Mouse (Mus musculus) intestine, embryonic 16.5 days (tissue): ENCODE data around the gene Ccl28. TPM values are rescaled to one million over a fixed set of nuclear protein-coding genes. Genes with fewer than 3 reads are reported as not detected.
"Not testable (repeated sequence)": the region's sequence is repeated elsewhere in the genome, so short reads cannot be mapped to it uniquely, and the experiment has no call there.

Experiments
- ATAC-seq: fragments of 200-750 bp; cut with Nextera tagmentation; 2 replicates; pipeline ENCODE4 v1.8.0; 2017; ENCODE audit warnings: moderate TSS enrichment, moderate library complexity
- H3K27ac ChIP-seq: fragments of 300-500 bp; sonication (generic); 2 replicates; pipeline ENCODE4 v1.5.1; 2014; ENCODE audit warnings: mild to moderate bottlenecking, low read length
- H3K27me3 ChIP-seq: fragments of 300-500 bp; sonication (generic); replicated peaks from 2 replicates; pipeline ENCODE4 v1.6.1; 2014; ENCODE audit warnings: low read length, control low read depth, mixed read lengths; ENCODE audit not compliant: control insufficient read depth, insufficient read depth
- H3K36me3 ChIP-seq: fragments of 300-500 bp; sonication (generic); 2 replicates; pipeline ENCODE4 v1.6.1; 2014; ENCODE audit warnings: low read length, control low read depth; ENCODE audit not compliant: control insufficient read depth, insufficient read depth
- H3K4me1 ChIP-seq: fragments of 300-500 bp; sonication (generic); 2 replicates; pipeline ENCODE4 v1.6.1; 2014; ENCODE audit warnings: low read length, control low read depth, mixed read lengths; ENCODE audit not compliant: control insufficient read depth, insufficient read depth
- H3K4me2 ChIP-seq: fragments of 300-500 bp; sonication (generic); 2 replicates; pipeline ENCODE4 v1.6.1; 2014; ENCODE audit warnings: low read depth, low read length, control low read depth
- H3K4me3 ChIP-seq: fragments of 300-500 bp; sonication (generic); 2 replicates; pipeline ENCODE4 v1.5.1; 2014; ENCODE audit warnings: mild to moderate bottlenecking, low read length
- H3K9ac ChIP-seq: fragments of 300-500 bp; sonication (generic); 2 replicates; pipeline ENCODE4 v1.6.1; 2014; ENCODE audit warnings: low read depth, low read length
- H3K9me3 ChIP-seq: fragments of 300-500 bp; sonication (generic); 2 replicates; pipeline ENCODE4 v1.6.1; 2016; ENCODE audit warnings: low read length, control low read depth; ENCODE audit not compliant: control insufficient read depth
- WGBS: fragments of 180-500 bp; shearing (Covaris S2); extraction: QIAGEN DNeasy Blood & Tissue Kit; methylation state at CpG from one replicate; pipeline ENCODE4 v1.1.7; 2014; 5-methylcytosine and 5-hydroxymethylcytosine counted together
- polyA plus RNA-seq: library from polyadenylated mRNA; unstranded; fragments of >200 nt; fragmentation: Nextera tagmentation; extraction: Ambion mirVana; gene quantifications from 2 replicates; pipeline ENCODE4 v1.2.1, GENCODE M21; 2015

Ccl28 gene
- polyA plus RNA-seq, 1 experiment from 2014 or later = 0.44 TPM

- no peak overlapping the region for H3K4me3 ChIP-seq
- no peak overlapping the region for H3K27ac ChIP-seq
- no peak overlapping the region for H3K4me2 ChIP-seq
- WGBS = 73% methylated on average over 2 of the region's 2 CpGs
- no peaks in the 10 kb centered on the region for H3K27me3 ChIP-seq
- H3K9ac ChIP-seq = no peak overlapping the region
- no peaks in the 10 kb centered on the region for H3K4me1 ChIP-seq
- no peaks in the 10 kb centered on the region for H3K9me3 ChIP-seq
- no peaks in the 10 kb centered on the region for H3K36me3 ChIP-seq
- no peak for ATAC-seq
Observed at GRCm38 (mm10) chr13:119679721-119680120, 56.1 kb downstream of the Ccl28 start.

DNA sequence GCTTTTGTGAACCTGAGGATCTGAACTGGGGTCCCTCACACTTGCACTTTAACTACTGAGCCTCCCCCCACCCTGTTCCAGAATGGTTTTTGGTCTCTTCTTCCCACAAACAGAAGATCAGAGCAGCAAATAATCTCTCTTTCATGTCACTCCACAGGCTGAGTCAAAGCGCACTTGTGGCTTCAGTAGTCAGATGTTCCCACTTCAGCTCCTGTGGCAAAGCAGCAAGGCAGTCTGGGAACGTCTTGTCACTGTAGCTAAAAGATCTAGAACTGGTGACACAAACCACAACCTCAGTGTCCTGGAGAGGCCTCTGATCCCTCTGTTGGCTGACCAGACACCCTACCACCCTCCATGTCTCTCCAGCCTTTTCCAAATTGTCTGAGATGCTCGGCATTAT lies 57.5 kb downstream of the Ccl28 start:
- WGBS = 78% methylated on average over 3 of the region's 3 CpGs
- ATAC-seq = no peak
- H3K9me3 ChIP-seq = no peaks in the 10 kb centered on the region

GRCm38 (mm10) chr13:119684416-119685177 lies 61.0 kb downstream of the Ccl28 start:
- no peak overlapping the region for H3K4me2 ChIP-seq
- no peak overlapping the region for H3K27ac ChIP-seq
- H3K9ac ChIP-seq = no peak overlapping the region
- no peak for ATAC-seq
- no peaks in the 10 kb centered on the region for H3K4me1 ChIP-seq
- H3K4me3 ChIP-seq = no peak overlapping the region
- WGBS = 52% methylated on average over 11 of the region's 11 CpGs
- H3K27me3 ChIP-seq = no peaks in the 10 kb centered on the region
- no peaks in the 10 kb centered on the region for H3K9me3 ChIP-seq
- no peaks in the 10 kb centered on the region for H3K36me3 ChIP-seq

More for the DNA sequence above, 57.5 kb downstream of the Ccl28 start:
- H3K27ac ChIP-seq = no peak overlapping the region
- no peak overlapping the region for H3K4me3 ChIP-seq
- H3K4me2 ChIP-seq = no peak overlapping the region
- no peaks in the 10 kb centered on the region for H3K4me1 ChIP-seq
- H3K27me3 ChIP-seq = no peaks in the 10 kb centered on the region
- H3K36me3 ChIP-seq = no peaks in the 10 kb centered on the region
- no peak overlapping the region for H3K9ac ChIP-seq

GRCm38 (mm10) chr13:119689709-119690038 lies 66.1 kb downstream of the Ccl28 start:
- no peaks in the 10 kb centered on the region for H3K36me3 ChIP-seq
- WGBS = 6% methylated on average over 5 of the region's 5 CpGs
- H3K4me3 ChIP-seq = peak overlapping the region; percentile 47
- ATAC-seq = no peak
- peaks cover 9% of the 10 kb centered on the region for H3K4me1 ChIP-seq
- H3K9ac ChIP-seq = no peak overlapping the region
- H3K4me2 ChIP-seq = peak overlapping the region; percentile 37; the same call in 1 of the 2 replicates
- H3K27me3 ChIP-seq = no peaks in the 10 kb centered on the region
- no peak overlapping the region for H3K27ac ChIP-seq
- H3K9me3 ChIP-seq = no peaks in the 10 kb centered on the region

GRCm38 (mm10) chr13:119690039-119690728 lies 66.6 kb downstream of the Ccl28 start, which contains the start of gene Hmgcs1:
Gene Hmgcs1, plus strand, starts transcription at chr13:119690379.
- Histone ChIP-seq H3K4me2 (peak within 1 kb of the TSS; percentile 46), H3K4me1 (peaks cover 10% of the 10 kb centered on the region), H3K9me3 (no peaks in the 10 kb centered on the region), H3K4me3 (peak within 1 kb of the TSS; percentile 97), H3K9ac (peak within 1 kb of the TSS; percentile 96), H3K27ac (peak within 1 kb of the TSS; percentile 99), H3K27me3 (no peaks in the 10 kb centered on the region), H3K36me3 (no peaks in the 10 kb centered on the region)
- WGBS = under 1% methylated on average over 59 of the region's 59 CpGs
- ATAC-seq = peak; percentile 99

DNA sequence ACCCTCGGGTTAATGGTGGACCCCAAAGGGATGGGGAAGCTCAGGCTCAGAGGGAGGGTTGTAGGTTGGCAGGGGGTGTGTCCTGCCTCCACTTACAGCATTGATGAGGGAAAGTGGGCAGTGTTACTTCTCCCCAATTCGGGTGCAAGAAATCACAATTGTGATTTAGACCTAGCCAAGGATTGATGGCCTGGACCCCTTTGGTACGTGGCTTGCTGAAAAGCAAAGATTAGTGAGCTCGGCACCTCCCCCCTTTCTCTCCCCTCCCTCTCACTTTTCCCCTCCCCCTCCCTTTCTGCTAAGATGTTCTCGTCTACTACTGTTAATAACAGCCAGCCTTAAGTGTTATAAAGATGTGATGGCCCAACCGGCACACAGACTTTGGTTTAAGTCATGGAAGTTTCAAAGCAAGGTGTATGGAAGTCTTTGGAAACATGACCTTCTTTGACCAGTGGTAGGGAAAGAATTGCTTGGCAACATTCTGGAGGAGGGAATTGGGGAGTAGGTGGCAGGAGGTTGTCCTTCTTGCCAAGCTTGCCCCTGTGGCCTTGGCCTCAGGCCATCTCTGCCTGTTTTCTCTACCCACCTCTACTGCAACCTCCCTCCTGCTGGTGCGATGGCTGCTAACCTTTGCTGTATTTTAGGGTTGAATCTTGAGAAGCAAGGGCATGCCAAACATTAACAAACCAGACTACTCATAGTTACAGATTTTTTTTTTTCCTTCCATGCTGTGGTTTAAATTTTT lies 67.4 kb downstream of the Ccl28 start:
- Histone ChIP-seq H3K9me3 (no peaks in the 10 kb centered on the region), H3K9ac (peak overlapping the region; percentile 96), H3K36me3 (no peaks in the 10 kb centered on the region), H3K4me3 (peak overlapping the region; percentile 97), H3K4me2 (peak overlapping the region; percentile 46), H3K27ac (peak overlapping the region; percentile 99), H3K27me3 (no peaks in the 10 kb centered on the region), H3K4me1 (peaks cover 13% of the 10 kb centered on the region)
- 1% methylated on average over 7 of the region's 7 CpGs for WGBS
- no peak for ATAC-seq

DNA sequence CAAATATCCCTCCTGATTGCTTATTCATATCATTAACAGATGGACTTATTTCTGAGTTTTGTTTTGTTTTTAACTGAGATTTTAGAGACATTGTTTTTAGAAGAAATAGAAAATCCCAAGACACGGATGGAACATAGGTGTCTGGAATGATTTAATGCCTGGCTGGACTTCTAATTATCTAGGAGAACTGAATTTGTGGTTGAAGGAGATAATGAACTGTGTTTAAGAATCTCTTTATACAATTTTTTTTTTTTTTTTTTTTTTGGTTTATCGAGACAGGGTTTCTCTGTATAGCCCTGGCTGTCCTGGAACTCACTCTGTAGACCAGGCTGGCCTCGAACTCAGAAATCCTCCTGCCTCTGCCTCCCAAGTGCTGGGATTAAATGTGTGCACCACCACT lies 68.3 kb downstream of the Ccl28 start:
- not testable (repeated sequence) for H3K9me3 ChIP-seq, H3K27me3 ChIP-seq, H3K36me3 ChIP-seq, H3K9ac ChIP-seq, H3K27ac ChIP-seq, ATAC-seq
- H3K4me1 ChIP-seq = peaks cover 13% of the 10 kb centered on the region
- WGBS = 76% methylated on average over 3 of the region's 3 CpGs
- H3K4me2 ChIP-seq = peak overlapping the region; percentile 46
- H3K4me3 ChIP-seq = peak overlapping the region; percentile 97

DNA sequence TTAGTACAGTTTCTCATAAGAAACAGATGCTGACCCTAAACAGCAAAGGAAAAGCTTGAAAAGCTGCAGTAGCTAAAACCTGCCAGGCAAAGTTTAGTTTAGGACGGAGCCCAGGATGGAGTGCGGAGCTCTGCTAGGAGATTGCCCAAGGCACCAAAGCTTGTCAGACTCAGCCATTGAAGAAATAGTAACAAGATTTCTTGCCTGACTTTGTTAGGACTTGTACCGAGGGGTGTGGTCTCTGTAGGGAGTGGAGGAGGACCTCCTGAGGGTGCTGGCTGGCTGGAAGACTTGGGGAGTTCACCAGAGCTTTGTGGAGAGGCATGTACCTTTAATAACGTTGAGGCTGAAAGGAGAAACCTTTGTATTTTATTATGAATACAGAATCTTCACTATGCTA lies 72.1 kb downstream of the Ccl28 start:
- H3K36me3 ChIP-seq = peaks cover 4% of the 10 kb centered on the region
- H3K27ac ChIP-seq = no peak overlapping the region
- no peaks in the 10 kb centered on the region for H3K27me3 ChIP-seq
- no peak overlapping the region for H3K9ac ChIP-seq
- ATAC-seq = no peak
- no peak overlapping the region for H3K4me3 ChIP-seq
- 68% methylated on average over 4 of the region's 4 CpGs for WGBS
- peaks cover 16% of the 10 kb centered on the region for H3K4me1 ChIP-seq
- peak overlapping the region; percentile 5; the same call in 1 of the 2 replicates for H3K4me2 ChIP-seq
- H3K9me3 ChIP-seq = no peaks in the 10 kb centered on the region

DNA sequence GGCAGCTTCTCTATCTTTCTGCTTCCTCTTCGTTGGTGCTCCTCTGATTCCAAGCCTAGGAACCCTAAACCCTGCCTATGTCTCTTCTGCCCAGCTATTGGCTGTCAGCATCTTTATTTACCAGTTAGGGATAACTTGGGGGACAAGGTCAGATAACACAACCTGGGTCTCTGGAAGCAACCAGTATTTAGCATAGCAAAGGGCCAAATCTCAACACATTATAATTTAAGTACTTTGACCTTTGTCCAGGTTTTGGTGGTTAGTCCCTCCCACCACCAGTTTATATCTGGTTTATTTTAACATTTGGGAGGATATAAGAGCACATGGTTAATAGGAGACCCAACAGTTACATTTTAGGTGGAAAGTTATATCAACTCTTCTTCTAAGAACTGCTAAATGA lies 72.9 kb downstream of the Ccl28 start:
- Histone ChIP-seq H3K36me3 (peaks cover 8% of the 10 kb centered on the region), H3K4me3 (no peak overlapping the region), H3K27ac (no peak overlapping the region), H3K9me3 (no peaks in the 10 kb centered on the region), H3K27me3 (no peaks in the 10 kb centered on the region), H3K4me2 (no peak overlapping the region), H3K4me1 (peaks cover 16% of the 10 kb centered on the region), H3K9ac (no peak overlapping the region)
- ATAC-seq = no peak
- 78% methylated on average over 1 of the region's 1 CpGs for WGBS
